Mouse (Mus musculus) fibroblast of lung, adult 2 months (primary cell): ENCODE data around the gene Cstb.
"Not testable (repeated sequence)": the region's sequence is repeated elsewhere in the genome, so short reads cannot be mapped to it uniquely, and the experiment has no call there.

Experiments used
- DNase-seq: peaks from one replicate; pipeline ENCODE4 v3.0.0-alpha.2; 2011; ENCODE audit warnings: low read depth

The Cstb gene

GRCm38 (mm10) chr10:78425181-78426041 is at the start of gene Cstb:
Cstb (plus strand) TSS chr10:78425669.
- peak; percentile 79 for DNase-seq

GRCm38 (mm10) chr10:78378516-78378915 is 47.0 kb upstream of the Cstb start:
- DNase-seq: no peak

GRCm38 (mm10) chr10:78383567-78383966 is 41.9 kb upstream of the Cstb start:
- DNase-seq: no peak

GRCm38 (mm10) chr10:78385520-78385919 is 39.9 kb upstream of the Cstb start:
- DNase-seq: no peak

GRCm38 (mm10) chr10:78388216-78388980 is 37.1 kb upstream of the Cstb start:
- no peak for DNase-seq

GRCm38 (mm10) chr10:78390982-78391470 is 34.4 kb upstream of the Cstb start:
- DNase-seq: no peak

- DNase-seq: peak; percentile 27
These were observed 33.4 kb upstream of the Cstb start for GRCm38 (mm10) chr10:78392072-78392471.

GRCm38 (mm10) chr10:78395377-78395776 is 30.1 kb upstream of the Cstb start:
- DNase-seq: no peak

GRCm38 (mm10) chr10:78395819-78396624 is 29.4 kb upstream of the Cstb start:
- DNase-seq: peak; percentile 67

- no peak for DNase-seq
These were observed 28.9 kb upstream of the Cstb start for GRCm38 (mm10) chr10:78396625-78396885.

- DNase-seq: no peak
These were observed 26.3 kb upstream of the Cstb start for GRCm38 (mm10) chr10:78399090-78399657.

- no peak for DNase-seq
These were observed 24.3 kb upstream of the Cstb start for GRCm38 (mm10) chr10:78401127-78401526.

GRCm38 (mm10) chr10:78402301-78402922 is 23.1 kb upstream of the Cstb start:
- DNase-seq: no peak

- DNase-seq: no peak
These were observed 19.3 kb upstream of the Cstb start for GRCm38 (mm10) chr10:78406152-78406551.

- no peak for DNase-seq
These were observed 18.3 kb upstream of the Cstb start for GRCm38 (mm10) chr10:78407132-78407531.

- DNase-seq: no peak
These were observed 16.3 kb upstream of the Cstb start for GRCm38 (mm10) chr10:78409035-78409788.

- no peak for DNase-seq
These were observed 13.6 kb upstream of the Cstb start for GRCm38 (mm10) chr10:78411851-78412250.

GRCm38 (mm10) chr10:78412319-78413151 is 12.9 kb upstream of the Cstb start, which contains the start of gene Rrp1:
Rrp1 (minus strand) TSS chr10:78413043.
- peak; percentile 76 for DNase-seq

- no peak for DNase-seq
These were observed 12.3 kb upstream of the Cstb start for GRCm38 (mm10) chr10:78413152-78413520.

- not testable (repeated sequence) for DNase-seq
These were observed 10.5 kb upstream of the Cstb start for GRCm38 (mm10) chr10:78414936-78415335.
